Mouse (Mus musculus) frontal cortex, postnatal 14 days (tissue): Measurements from ENCODE around the gene Filip1.

Experiments
- DNase-seq, 2 experiments: peaks; one replicate each; pipeline ENCODE4 v3.0.0; 2022; ENCODE audit warnings: low spot score in 2 of 2

The Filip1 gene

GRCm38 (mm10) chr9:79983244-79983643 is 29.4 kb downstream of the Filip1 start:
- DNase-seq: no peak

GRCm38 (mm10) chr9:79979274-79979673 is 33.4 kb downstream of the Filip1 start:
- no peak for DNase-seq

GRCm38 (mm10) chr9:79978228-79979024 is 34.2 kb downstream of the Filip1 start:
- no peak for DNase-seq

- peak in 1 of 2 experiments; percentile 26 for DNase-seq
Measured at GRCm38 (mm10) chr9:79977549-79977971, 35.1 kb downstream of the Filip1 start.

- DNase-seq: no peak
Measured at GRCm38 (mm10) chr9:79976789-79977188, 35.9 kb downstream of the Filip1 start.

GRCm38 (mm10) chr9:79975121-79975520 is 37.5 kb downstream of the Filip1 start:
- DNase-seq: no peak

GRCm38 (mm10) chr9:79973582-79973981 is 39.1 kb downstream of the Filip1 start:
- no peak for DNase-seq

- DNase-seq: no peak
Measured at GRCm38 (mm10) chr9:79972705-79973104, 39.9 kb downstream of the Filip1 start.

- no peak for DNase-seq
Measured at GRCm38 (mm10) chr9:79971619-79972018, 41.0 kb downstream of the Filip1 start.

- no peak for DNase-seq
Measured at GRCm38 (mm10) chr9:79970659-79971118, 42.0 kb downstream of the Filip1 start.

GRCm38 (mm10) chr9:79969544-79969943 is 43.1 kb downstream of the Filip1 start:
- no peak for DNase-seq

- no peak for DNase-seq
Measured at GRCm38 (mm10) chr9:79966711-79967487, 45.8 kb downstream of the Filip1 start.

GRCm38 (mm10) chr9:79965600-79966392 is 46.9 kb downstream of the Filip1 start:
- DNase-seq: no peak

- no peak for DNase-seq
Measured at GRCm38 (mm10) chr9:79965003-79965402, 47.6 kb downstream of the Filip1 start.

- DNase-seq: peak in 1 of 2 experiments; percentile 16
Measured at GRCm38 (mm10) chr9:79961630-79962285, 50.9 kb downstream of the Filip1 start.

GRCm38 (mm10) chr9:79960453-79960852 is 52.2 kb downstream of the Filip1 start:
- DNase-seq: no peak

- no peak for DNase-seq
Measured at GRCm38 (mm10) chr9:79958395-79958794, 54.3 kb downstream of the Filip1 start.

- DNase-seq: no peak
Measured at GRCm38 (mm10) chr9:79954944-79955343, 57.7 kb downstream of the Filip1 start.

- DNase-seq: no peak
Measured at GRCm38 (mm10) chr9:79951984-79952383, 60.7 kb downstream of the Filip1 start.

- DNase-seq: no peak
Measured at GRCm38 (mm10) chr9:79951339-79951738, 61.3 kb downstream of the Filip1 start.

GRCm38 (mm10) chr9:79950666-79951065 is 62.0 kb downstream of the Filip1 start:
- no peak for DNase-seq
